Mouse (Mus musculus): ENCODE measurements at regions not wholly inside any gene's neighbourhood (a gene's known extent, or its start where the extent isn't known, plus 50 kb on each side); places are given as distances from the start of the nearest gene placed in this dataset.

DNA sequence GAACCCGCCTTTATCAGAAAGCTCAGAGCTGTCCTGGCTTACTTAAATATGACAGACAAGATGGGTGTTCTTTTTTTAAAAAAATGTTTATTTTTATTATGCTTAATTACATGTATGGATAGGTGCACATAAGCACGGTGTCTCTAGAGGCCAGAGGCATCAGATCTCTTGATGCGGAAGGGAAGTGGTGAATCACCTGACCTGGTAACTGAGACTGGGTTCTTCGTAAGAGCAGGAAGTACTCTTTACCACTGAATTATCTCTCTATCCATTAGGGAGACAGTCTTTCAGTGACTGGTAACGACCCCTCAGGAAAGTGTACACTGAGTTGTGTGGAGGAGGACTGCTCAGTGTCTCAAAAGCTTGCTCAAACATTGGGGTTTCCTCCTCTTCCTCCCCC lies 58.4 kb upstream of the Irf2bp2 start:
- TF ChIP-seq POLR2A (IDR thresholded peaks at IDR 0.05; ENCODE audit: borderline replicate concordance, extremely low read depth, insufficient read depth, insufficient read length, poor library complexity, severe bottlenecking) (no peak), CTCF (IDR thresholded peaks at IDR 0.05; ENCODE audit: borderline replicate concordance, extremely low read depth, insufficient read depth, insufficient read length) (no peak)
